Mouse (Mus musculus) neural tube, embryonic 11.5 days (tissue): ENCODE measurements around the gene Sidt1. TPM values are rescaled to one million over a fixed set of nuclear protein-coding genes. Genes with fewer than 3 reads are reported as not detected.

Experiments used
- ATAC-seq: fragments of 200-750 bp; cut with Nextera tagmentation; 2 replicates; pipeline ENCODE4 v1.8.0; 2017; ENCODE audit warnings: moderate number of reproducible peaks, mild to moderate bottlenecking, moderate TSS enrichment, moderate library complexity; ENCODE audit not compliant: insufficient read depth, low FRiP score, low TSS enrichment
- DNase-seq: peaks from one replicate; pipeline ENCODE4 v3.0.0-alpha.2; 2015; ENCODE audit warnings: low spot score
- H3K27ac ChIP-seq: fragments of 300-500 bp; sonication (generic); 2 replicates; pipeline ENCODE4 v1.5.1; 2014; ENCODE audit warnings: low read depth, mild to moderate bottlenecking, low read length
- H3K27me3 ChIP-seq: fragments of 300-500 bp; sonication (generic); 2 replicates; pipeline ENCODE4 v1.6.1; 2014; ENCODE audit warnings: mild to moderate bottlenecking, low read length, mixed read lengths; ENCODE audit not compliant: control insufficient read depth, insufficient read depth
- H3K36me3 ChIP-seq: fragments of 300-500 bp; sonication (generic); 2 replicates; pipeline ENCODE4 v1.6.1; 2014; ENCODE audit warnings: mild to moderate bottlenecking, low read length, moderate library complexity, mixed read lengths; ENCODE audit not compliant: control insufficient read depth, insufficient read depth
- H3K4me1 ChIP-seq: fragments of 300-500 bp; sonication (generic); 2 replicates; pipeline ENCODE4 v1.6.1; 2014; ENCODE audit warnings: low read length, mixed read lengths; ENCODE audit not compliant: control insufficient read depth, insufficient read depth
- H3K4me2 ChIP-seq: fragments of 300-500 bp; sonication (generic); 2 replicates; pipeline ENCODE4 v1.6.1; 2014; ENCODE audit warnings: low read depth, mild to moderate bottlenecking, moderate library complexity
- H3K4me3 ChIP-seq: fragments of 300-500 bp; sonication (generic); 2 replicates; pipeline ENCODE4 v1.5.1; 2014; ENCODE audit warnings: low read depth, low read length
- H3K9ac ChIP-seq: fragments of 300-500 bp; sonication (generic); 2 replicates; pipeline ENCODE4 v1.6.1; 2014; ENCODE audit warnings: mild to moderate bottlenecking, low read length
- H3K9me3 ChIP-seq: fragments of 300-500 bp; sonication (generic); 2 replicates; pipeline ENCODE4 v1.6.1; 2016; ENCODE audit warnings: low read length; ENCODE audit not compliant: control insufficient read depth
- WGBS: fragments of 180-500 bp; shearing (Covaris S2); extraction: QIAGEN DNeasy Blood & Tissue Kit; methylation state at CpG from one replicate; pipeline ENCODE4 v1.1.7; 2014; 5-methylcytosine and 5-hydroxymethylcytosine counted together
- polyA plus RNA-seq: library from polyadenylated mRNA; unstranded; fragments of >200 nt; fragmentation: Nextera tagmentation; extraction: Ambion mirVana; gene quantifications from 2 replicates; pipeline ENCODE4 v1.2.1, GENCODE M21; 2014

Gene Sidt1
- polyA plus RNA-seq, 1 experiment from 2014 or later: 0.32 TPM

DNA sequence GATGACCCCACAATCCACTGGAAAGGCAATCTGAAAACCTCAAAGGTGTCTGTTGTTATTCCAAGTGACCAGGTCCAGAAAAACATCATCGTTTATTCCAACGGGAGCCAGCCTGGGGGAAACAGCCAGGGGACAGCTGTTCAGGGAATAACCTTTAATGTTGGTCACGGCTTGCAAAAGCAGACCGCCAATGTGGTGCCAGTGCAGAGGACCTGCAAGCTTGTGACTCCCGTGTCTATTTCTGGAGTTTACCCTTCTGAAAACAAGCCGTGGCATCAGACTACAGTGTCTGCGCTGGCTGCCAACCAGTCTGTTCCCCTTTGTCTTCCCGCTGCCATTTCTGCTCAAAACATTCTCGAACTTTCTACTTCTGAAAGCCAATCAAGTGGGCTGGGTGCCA is 117.5 kb downstream of the Sidt1 start:
- Histone ChIP-seq H3K9me3 (no peaks in the 10 kb centered on the region), H3K36me3 (peaks cover 15% of the 10 kb centered on the region), H3K27me3 (no peaks in the 10 kb centered on the region), H3K4me2 (no peak overlapping the region), H3K4me1 (no peaks in the 10 kb centered on the region), H3K27ac (no peak overlapping the region), H3K9ac (no peak overlapping the region), H3K4me3 (no peak overlapping the region)
- ATAC-seq (no peak), DNase-seq (no peak)
- WGBS: 91% methylated on average over 9 of the region's 9 CpGs

DNA sequence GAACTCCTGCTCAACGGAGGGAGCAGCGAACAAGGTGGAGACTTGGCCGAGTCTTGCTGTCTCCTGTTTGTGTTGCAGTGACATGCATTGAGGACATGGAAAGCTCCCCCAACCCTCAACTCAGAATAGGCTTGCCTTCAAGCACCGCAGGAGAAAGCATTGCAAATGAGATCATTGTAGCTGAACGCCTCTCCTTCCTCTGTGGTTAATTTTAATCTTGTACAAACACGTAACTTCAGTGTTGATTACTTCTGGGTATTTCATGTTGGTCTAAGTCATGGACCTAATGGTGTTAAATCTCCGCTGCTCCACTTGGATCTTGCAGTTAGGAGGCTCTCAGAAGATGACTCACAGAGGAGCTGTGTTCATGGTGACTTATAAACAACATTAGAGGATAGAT is 120.3 kb downstream of the Sidt1 start:
- no peaks in the 10 kb centered on the region for H3K4me1 ChIP-seq
- no peak overlapping the region for H3K4me2 ChIP-seq
- ATAC-seq (no peak), DNase-seq (no peak)
- H3K36me3 ChIP-seq: peaks cover 8% of the 10 kb centered on the region
- H3K9ac ChIP-seq: no peak overlapping the region
- WGBS: 94% methylated on average over 7 of the region's 7 CpGs
- H3K4me3 ChIP-seq: no peak overlapping the region
- H3K27ac ChIP-seq: no peak overlapping the region
- H3K27me3 ChIP-seq: no peaks in the 10 kb centered on the region
- no peaks in the 10 kb centered on the region for H3K9me3 ChIP-seq

DNA sequence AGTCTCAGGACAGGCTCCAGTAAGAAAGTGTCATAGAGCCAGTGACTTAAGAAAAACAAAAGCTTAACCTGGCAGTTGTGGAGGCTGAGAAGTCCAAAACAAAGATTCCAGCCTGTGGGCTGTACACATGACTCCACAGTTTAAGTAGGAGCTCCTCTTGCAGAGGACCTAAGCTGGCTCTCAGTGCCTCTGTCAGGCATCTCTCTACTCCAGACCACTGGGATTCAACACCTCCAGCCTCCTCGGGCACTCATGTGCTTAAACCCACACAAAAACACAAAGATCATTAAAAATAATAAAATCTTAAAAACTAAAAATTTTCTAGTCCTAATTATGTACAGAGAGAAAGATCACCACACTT is 122.0 kb downstream of the Sidt1 start:
- H3K4me3 ChIP-seq: no peak overlapping the region
- no peak for ATAC-seq
- H3K4me1 ChIP-seq: no peaks in the 10 kb centered on the region
- 91% methylated on average over 1 of the region's 1 CpGs for WGBS
- H3K27ac ChIP-seq: no peak overlapping the region
- no peak overlapping the region for H3K4me2 ChIP-seq
- no peaks in the 10 kb centered on the region for H3K36me3 ChIP-seq
- no peaks in the 10 kb centered on the region for H3K9me3 ChIP-seq
- H3K9ac ChIP-seq: no peak overlapping the region
- no peak for DNase-seq
- H3K27me3 ChIP-seq: no peaks in the 10 kb centered on the region

DNA sequence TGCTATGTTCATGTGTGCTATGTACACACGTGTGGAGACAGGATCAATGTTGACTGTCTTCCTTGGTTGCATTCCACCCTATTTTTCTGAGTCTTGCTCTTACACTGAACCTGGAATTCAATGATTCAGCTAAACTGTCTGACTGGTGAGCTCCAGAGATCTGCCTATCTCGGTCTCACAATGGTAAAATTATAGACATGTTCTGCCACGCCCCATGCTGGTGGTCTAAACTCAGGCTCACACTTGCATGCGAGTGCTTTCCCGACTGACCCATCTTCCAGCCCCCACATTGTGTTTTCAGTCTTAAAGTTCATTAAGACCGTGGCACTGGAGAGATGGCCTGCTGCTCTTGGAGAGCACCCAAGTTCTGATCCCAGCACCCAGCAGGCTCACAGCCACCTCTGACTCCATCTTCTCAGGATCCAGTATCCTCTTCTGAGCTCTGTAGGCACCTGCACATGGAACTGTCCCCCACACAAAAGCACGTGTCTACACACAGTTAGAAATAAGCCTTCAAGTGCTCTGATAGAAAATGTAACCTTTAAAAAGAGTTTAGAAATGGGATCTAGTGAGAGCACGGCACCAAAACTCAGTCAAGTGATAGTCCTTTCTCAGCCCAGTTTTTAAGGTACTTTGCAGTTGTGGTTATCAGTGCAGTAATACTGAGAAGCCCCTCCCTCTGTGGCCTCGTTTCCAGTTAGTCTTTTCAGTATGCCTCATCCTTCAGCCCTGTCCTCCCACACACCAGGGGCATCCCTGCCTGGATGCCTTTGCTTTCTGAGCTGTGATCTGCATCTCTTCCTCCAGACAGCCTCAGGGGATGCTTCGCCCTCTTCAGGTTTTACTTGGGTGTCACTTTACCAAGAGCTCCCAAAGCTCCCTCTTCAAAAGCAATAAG is 122.6 kb downstream of the Sidt1 start:
- no peak overlapping the region for H3K4me3 ChIP-seq
- no peaks in the 10 kb centered on the region for H3K27me3 ChIP-seq
- DNase-seq (no peak), ATAC-seq (no peak)
- H3K9me3 ChIP-seq: no peaks in the 10 kb centered on the region
- H3K9ac ChIP-seq: no peak overlapping the region
- no peaks in the 10 kb centered on the region for H3K36me3 ChIP-seq
- 86% methylated on average over 10 of the region's 10 CpGs for WGBS
- H3K4me2 ChIP-seq: no peak overlapping the region
- H3K27ac ChIP-seq: no peak overlapping the region
- H3K4me1 ChIP-seq: no peaks in the 10 kb centered on the region

DNA sequence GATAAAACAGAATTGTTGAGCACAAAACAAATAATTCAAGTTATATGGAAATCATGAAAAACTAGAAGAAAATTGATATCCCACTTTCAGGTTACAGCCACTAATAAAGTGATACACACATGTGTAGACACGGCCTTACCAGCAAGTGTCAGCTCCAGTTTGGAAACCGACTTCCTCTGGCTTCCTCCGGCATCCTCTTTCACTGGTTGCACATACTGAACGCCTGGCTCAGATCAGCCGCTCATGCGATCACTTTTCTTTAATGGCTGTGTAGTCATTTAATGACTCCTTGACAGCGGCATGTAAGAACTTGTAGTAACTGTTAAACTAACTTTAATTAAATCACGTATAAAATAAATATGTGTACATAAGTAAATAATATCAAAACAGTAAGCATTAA is 127.0 kb downstream of the Sidt1 start:
- H3K9ac ChIP-seq: no peak overlapping the region
- no peaks in the 10 kb centered on the region for H3K9me3 ChIP-seq
- ATAC-seq (no peak), DNase-seq (no peak)
- WGBS: 92% methylated on average over 8 of the region's 8 CpGs
- H3K4me1 ChIP-seq: no peaks in the 10 kb centered on the region
- no peak overlapping the region for H3K27ac ChIP-seq
- no peak overlapping the region for H3K4me3 ChIP-seq
- no peaks in the 10 kb centered on the region for H3K27me3 ChIP-seq
- H3K36me3 ChIP-seq: peaks cover 2% of the 10 kb centered on the region; the same call in 1 of the 2 replicates
- no peak overlapping the region for H3K4me2 ChIP-seq

DNA sequence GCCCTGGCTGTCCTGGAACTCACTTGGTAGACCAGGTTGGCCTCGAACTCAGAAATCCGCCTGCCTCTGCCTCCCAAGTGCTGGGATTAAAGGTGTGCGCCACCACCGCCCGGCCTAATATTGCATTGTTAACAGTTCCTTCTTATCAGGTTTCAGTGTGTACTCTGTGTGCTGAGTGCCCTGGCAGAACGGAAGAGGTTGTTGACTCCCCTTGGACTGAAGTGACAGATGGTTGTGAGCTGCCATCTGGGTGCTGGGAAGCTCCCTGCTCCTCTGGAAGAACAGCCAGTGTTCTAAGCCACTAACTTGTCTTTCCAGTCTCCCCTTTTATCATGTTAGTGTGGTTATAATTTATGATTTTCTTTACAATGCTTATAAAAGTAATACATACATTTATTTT is 128.7 kb downstream of the Sidt1 start:
- 91% methylated on average over 6 of the region's 6 CpGs for WGBS
- no peak overlapping the region for H3K9ac ChIP-seq

DNA sequence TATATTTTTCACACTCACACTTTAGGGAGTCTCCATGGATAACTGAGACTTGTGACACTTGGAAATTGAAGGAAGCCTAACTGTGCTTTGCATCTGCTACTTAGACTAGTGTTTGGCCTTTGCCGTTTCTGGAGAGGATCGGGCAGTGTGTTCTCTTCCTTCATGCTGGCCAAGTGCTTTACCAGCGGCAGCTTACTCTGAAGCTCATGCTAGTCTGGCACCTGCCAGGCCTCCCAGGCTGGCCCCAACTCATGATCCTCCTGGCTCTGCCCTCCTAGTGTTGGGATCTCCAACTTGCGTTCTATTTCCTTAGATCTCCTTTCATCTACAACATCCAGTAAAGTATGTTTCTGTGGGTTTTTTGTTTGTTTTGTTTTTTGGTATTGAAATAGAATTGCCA is 132.8 kb downstream of the Sidt1 start:
- 93% methylated on average over 4 of the region's 4 CpGs for WGBS
- H3K9ac ChIP-seq: no peak overlapping the region
- DNase-seq: no peak
- no peaks in the 10 kb centered on the region for H3K4me1 ChIP-seq
- no peak overlapping the region for H3K4me3 ChIP-seq
- ATAC-seq: no peak
- H3K36me3 ChIP-seq: peaks cover 2% of the 10 kb centered on the region; the same call in 1 of the 2 replicates
- no peaks in the 10 kb centered on the region for H3K9me3 ChIP-seq
- H3K27me3 ChIP-seq: no peaks in the 10 kb centered on the region
- no peak overlapping the region for H3K27ac ChIP-seq
- H3K4me2 ChIP-seq: no peak overlapping the region

More for the DNA sequence above, 128.7 kb downstream of the Sidt1 start:
- no peak for ATAC-seq
- Histone ChIP-seq H3K4me2 (no peak overlapping the region), H3K27me3 (no peaks in the 10 kb centered on the region), H3K36me3 (peaks cover 2% of the 10 kb centered on the region; the same call in 1 of the 2 replicates), H3K4me3 (no peak overlapping the region), H3K27ac (no peak overlapping the region), H3K9me3 (no peaks in the 10 kb centered on the region), H3K4me1 (no peaks in the 10 kb centered on the region)
- DNase-seq: no peak

DNA sequence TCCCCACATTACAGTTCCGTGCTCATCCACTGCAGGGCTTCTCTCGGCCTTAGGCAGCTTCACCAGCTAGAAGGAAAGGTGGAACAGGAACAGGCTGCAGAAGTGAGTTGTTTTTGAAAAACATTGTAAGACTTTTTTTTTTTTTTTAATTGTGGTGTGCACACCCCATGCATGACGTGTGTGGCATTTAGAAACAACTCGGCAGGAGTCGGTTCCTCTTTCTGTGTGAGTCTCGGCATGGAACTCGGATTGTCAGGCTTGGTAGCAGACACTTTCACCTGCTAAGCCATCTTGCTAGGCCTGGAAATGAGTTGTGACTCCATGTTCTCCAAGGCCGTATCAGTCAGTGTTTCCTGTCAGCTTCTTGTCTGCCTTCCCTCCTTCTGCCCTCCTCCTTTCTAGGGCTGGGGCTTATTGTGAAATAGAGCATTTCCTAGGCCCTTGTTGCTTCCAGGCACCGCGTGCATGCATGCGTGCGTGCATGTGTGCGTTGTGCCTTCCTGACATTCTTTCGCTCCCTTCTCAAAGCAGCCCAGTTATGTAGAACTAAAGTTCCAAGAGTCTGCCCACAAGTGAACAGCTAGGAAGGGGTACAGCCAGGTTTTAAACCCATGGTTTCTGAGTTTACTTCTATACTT is 133.8 kb downstream of the Sidt1 start:
- Histone ChIP-seq H3K4me1 (no peaks in the 10 kb centered on the region), H3K4me2 (no peak overlapping the region), H3K27ac (no peak overlapping the region), H3K27me3 (no peaks in the 10 kb centered on the region), H3K36me3 (peaks cover 2% of the 10 kb centered on the region; the same call in 1 of the 2 replicates), H3K9me3 (no peaks in the 10 kb centered on the region), H3K9ac (no peak overlapping the region), H3K4me3 (no peak overlapping the region)
- 89% methylated on average over 14 of the region's 14 CpGs for WGBS
- ATAC-seq (no peak), DNase-seq (no peak)

DNA sequence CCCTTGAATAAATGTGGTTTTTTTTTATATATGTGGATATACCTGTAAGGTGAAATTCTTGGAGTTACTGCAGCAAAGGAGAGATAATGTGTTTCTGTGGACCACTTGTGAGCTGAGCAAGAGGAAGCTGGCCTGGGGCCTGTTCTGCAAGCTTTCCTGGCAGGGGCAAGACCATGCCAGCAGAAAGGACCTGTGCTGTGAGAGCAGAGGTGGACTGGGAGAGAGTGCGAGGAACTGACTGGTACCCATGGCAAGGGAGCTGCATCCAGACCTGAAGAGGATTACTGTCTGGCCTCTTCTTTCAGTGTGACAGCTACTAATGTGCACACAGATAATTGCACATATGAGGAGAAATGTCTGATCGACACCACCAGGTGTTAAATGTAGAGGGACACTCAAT is 142.0 kb downstream of the Sidt1 start:
- Histone ChIP-seq H3K4me2 (no peak overlapping the region), H3K4me1 (no peaks in the 10 kb centered on the region), H3K9ac (no peak overlapping the region), H3K4me3 (no peak overlapping the region), H3K36me3 (no peaks in the 10 kb centered on the region; the same call in 1 of the 2 replicates), H3K27me3 (no peaks in the 10 kb centered on the region), H3K27ac (no peak overlapping the region), H3K9me3 (no peaks in the 10 kb centered on the region)
- no peak for ATAC-seq
- no peak for DNase-seq
- WGBS: 95% methylated on average over 2 of the region's 2 CpGs
